ENCODE assay signal across 8 mouse cellular contexts in the genomic region with DNA sequence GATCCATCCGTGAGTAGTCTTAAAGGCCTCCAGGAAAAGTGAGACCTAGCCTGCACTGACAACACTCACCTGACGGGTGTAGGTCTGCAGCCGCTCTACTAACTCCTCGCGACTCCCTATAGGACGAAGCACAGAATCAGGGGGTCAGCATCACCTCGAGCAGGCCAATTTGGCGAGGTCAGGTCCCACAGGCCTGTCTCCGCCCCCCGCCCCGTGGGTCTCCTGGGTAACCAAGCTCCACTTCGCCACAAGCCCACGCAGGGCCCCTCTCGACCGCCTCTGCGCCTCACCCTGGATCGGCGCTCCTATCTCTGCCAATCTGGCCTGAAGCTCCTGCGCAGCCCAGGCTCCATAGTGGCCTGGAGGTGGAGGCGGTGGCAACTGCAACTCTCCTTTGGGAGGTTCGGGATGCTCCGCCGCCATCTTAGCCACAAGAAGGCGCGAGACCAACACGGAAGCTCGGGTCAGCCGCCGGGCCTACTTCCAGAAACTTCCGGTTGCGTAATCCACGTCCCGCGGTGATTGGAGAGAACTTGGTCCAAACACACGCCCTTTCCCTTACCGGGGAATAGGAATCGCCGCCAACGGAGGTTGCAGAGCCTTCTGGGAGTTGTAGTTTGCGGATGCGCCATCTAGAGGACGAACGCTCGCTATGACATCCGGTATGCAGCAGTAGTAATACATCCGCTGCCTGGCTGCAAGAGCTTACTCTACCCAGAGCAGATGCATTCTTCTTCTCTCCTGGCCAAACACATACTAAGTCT. TPM values are rescaled to one million over a fixed set of nuclear protein-coding genes. Genes with fewer than 3 reads are reported as not detected.
A peak's percentile ranks its signal among the peaks of the same experiment; 100 is the strongest.
DNase-seq lines count a peak whose midpoint lies in the region; ATAC-seq and TF ChIP-seq lines count a peak whose summit lies in the region.

Gene Sf3b2, minus strand, starts transcription at position 484 of the 764 bp plus-strand sequence.

- peak; percentile 100 for DNase-seq in CH12.LX (ENCODE audit: extremely low read depth)
- DNase-seq in c-Kit-positive CD71-positive TER-119-negative erythroid progenitor cells, embryonic 14.5 days (ENCODE audit: low read depth): peak; percentile 99
- DNase-seq in forebrain, embryonic 11.5 days (ENCODE audit: low spot score): peak; percentile 98
- DNase-seq in kidney, postnatal 36 days: peak; percentile 98 to 99
- peak; percentile 100 for DNase-seq in telencephalon, adult 2 months (ENCODE audit: low read depth, low spot score)

- H3K4me3 ChIP-seq in CH12.LX (replicated peaks in 1 of 3; ENCODE audit: low read depth in 2 of 3, low read length in 2 of 3, poor library complexity in 1 of 3): peak within 1 kb of the TSS; percentile 65 to 95 (median 78)
- H3K4me3 ChIP-seq in forebrain, embryonic 11.5 days (ENCODE audit: low read depth, low read length): peak within 1 kb of the TSS; percentile 88
- peak within 1 kb of the TSS; percentile 83 for H3K4me3 ChIP-seq in heart, embryonic 16.5 days (ENCODE audit: low read length)
- peak within 1 kb of the TSS; percentile 83 for H3K4me3 ChIP-seq in liver, embryonic 15.5 days (replicated peaks)
- peak within 1 kb of the TSS; percentile 89 for H3K4me3 ChIP-seq in neural tube, embryonic 12.5 days

- peak within 1 kb of the TSS; percentile 93 for H3K4me2 ChIP-seq in CH12.LX (ENCODE audit: insufficient read depth, low read depth, poor library complexity, severe bottlenecking)
- H3K4me2 ChIP-seq in forebrain, embryonic 11.5 days (ENCODE audit: low read depth, low read length, severe bottlenecking): peak within 1 kb of the TSS; percentile 68
- peak within 1 kb of the TSS; percentile 85 for H3K4me2 ChIP-seq in heart, embryonic 16.5 days (ENCODE audit: low read depth, low read length)
- H3K4me2 ChIP-seq in liver, embryonic 15.5 days: peak within 1 kb of the TSS; percentile 85
- H3K4me2 ChIP-seq in neural tube, embryonic 12.5 days (replicated peaks): peak within 1 kb of the TSS; percentile 88

- peak; percentile 95 for TF ChIP-seq POLR2A in CH12.LX (IDR thresholded peaks at IDR 0.05; ENCODE audit: low read depth, low read length)

- peak within 1 kb of the TSS; percentile 92 for H3K9ac ChIP-seq in CH12.LX (ENCODE audit: insufficient read depth, low read depth)
- peak within 1 kb of the TSS; percentile 89 for H3K9ac ChIP-seq in forebrain, embryonic 11.5 days (ENCODE audit: low read length)
- peak within 1 kb of the TSS; percentile 91 for H3K9ac ChIP-seq in heart, embryonic 16.5 days (ENCODE audit: low read length)
- H3K9ac ChIP-seq in liver, embryonic 15.5 days: peak within 1 kb of the TSS; percentile 74
- peak within 1 kb of the TSS; percentile 86 for H3K9ac ChIP-seq in neural tube, embryonic 12.5 days

- H3K36me3 ChIP-seq in CH12.LX (replicated peaks in 1 of 2; ENCODE audit: control insufficient read depth in 1 of 2, insufficient read depth in 1 of 2, low read length in 1 of 2): peaks cover 27 to 37% of the 10 kb centered on the region in 2 experiments
- peaks cover 14% of the 10 kb centered on the region for H3K36me3 ChIP-seq in forebrain, embryonic 11.5 days (ENCODE audit: control insufficient read depth, insufficient read depth, low read length)
- peaks cover 19% of the 10 kb centered on the region for H3K36me3 ChIP-seq in heart, embryonic 16.5 days (ENCODE audit: control insufficient read depth, insufficient read depth)
- peaks cover 36% of the 10 kb centered on the region for H3K36me3 ChIP-seq in liver, embryonic 15.5 days (replicated peaks)
- H3K36me3 ChIP-seq in neural tube, embryonic 12.5 days: peaks cover 34% of the 10 kb centered on the region

- H3K27me3 ChIP-seq in CH12.LX (replicated peaks): peaks cover 2% of the 10 kb centered on the region
- no peaks in the 10 kb centered on the region for H3K27me3 ChIP-seq in forebrain, embryonic 11.5 days (ENCODE audit: control insufficient read depth, insufficient read depth, low read length)
- no peaks in the 10 kb centered on the region for H3K27me3 ChIP-seq in heart, embryonic 16.5 days (ENCODE audit: control insufficient read depth, insufficient read depth, low read length)
- H3K27me3 ChIP-seq in liver, embryonic 15.5 days: peaks cover 33% of the 10 kb centered on the region
- no peaks in the 10 kb centered on the region for H3K27me3 ChIP-seq in neural tube, embryonic 12.5 days (replicated peaks)

- H3K9me3 ChIP-seq in CH12.LX (replicated peaks; ENCODE audit: low read length): no peaks in the 10 kb centered on the region
- H3K9me3 ChIP-seq in forebrain, embryonic 11.5 days (ENCODE audit: control insufficient read depth, low read length): no peaks in the 10 kb centered on the region
- no peaks in the 10 kb centered on the region for H3K9me3 ChIP-seq in heart, embryonic 16.5 days (replicated peaks; ENCODE audit: control insufficient read depth, low read length)
- no peaks in the 10 kb centered on the region for H3K9me3 ChIP-seq in liver, embryonic 15.5 days (replicated peaks)
- H3K9me3 ChIP-seq in neural tube, embryonic 12.5 days: no peaks in the 10 kb centered on the region

- TF ChIP-seq RAD21 in CH12.LX (IDR thresholded peaks at IDR 0.05; ENCODE audit: low read depth, low read length): no peak; the same call in 1 of the 2 replicates

- peaks cover 3 to 29% of the 10 kb centered on the region in 2 experiments for H3K4me1 ChIP-seq in CH12.LX (ENCODE audit: control insufficient read depth in 1 of 2, insufficient read depth in 2 of 2)
- peaks cover 8% of the 10 kb centered on the region for H3K4me1 ChIP-seq in forebrain, embryonic 11.5 days (replicated peaks; ENCODE audit: control insufficient read depth, insufficient read depth, low read length)
- peaks cover 21% of the 10 kb centered on the region for H3K4me1 ChIP-seq in heart, embryonic 16.5 days (ENCODE audit: control insufficient read depth, insufficient read depth, low read length)
- peaks cover 23% of the 10 kb centered on the region for H3K4me1 ChIP-seq in liver, embryonic 15.5 days (replicated peaks)
- peaks cover 25% of the 10 kb centered on the region for H3K4me1 ChIP-seq in neural tube, embryonic 12.5 days

- peak; percentile 38 to 90; a peak in 3 of 4 replicates for TF ChIP-seq CTCF in CH12.LX (conservative IDR thresholded peaks at IDR 0.05 in 1 of 2, IDR thresholded peaks at IDR 0.05 in 1 of 2; ENCODE audit: low read depth in 2 of 2, low read length in 2 of 2)

- in situ Hi-C loops in CH12.LX (cut with MboI; ENCODE audit: low pct_ligation_motif_present, low pct_unique_long_range_greater_than_20kb, low sequenced_read_pairs): no loop called here

- H3K27ac ChIP-seq in CH12.LX (ENCODE audit: insufficient read depth, low read depth): peak within 1 kb of the TSS; percentile 80
- peak within 1 kb of the TSS; percentile 81 for H3K27ac ChIP-seq in forebrain, embryonic 11.5 days (ENCODE audit: low read depth, low read length)
- peak within 1 kb of the TSS; percentile 86 for H3K27ac ChIP-seq in heart, embryonic 16.5 days (ENCODE audit: low read length)
- H3K27ac ChIP-seq in liver, embryonic 15.5 days (replicated peaks): peak within 1 kb of the TSS; percentile 78
- peak within 1 kb of the TSS; percentile 62; the same call in 1 of the 2 replicates for H3K27ac ChIP-seq in neural tube, embryonic 12.5 days

- no peak for TF ChIP-seq EP300 in CH12.LX (IDR thresholded peaks at IDR 0.05; ENCODE audit: low read length)

- dilution Hi-C loops in CH12.LX (cut with MboI; ENCODE audit: extremely low pct_ligation_motif_present, extremely low pct_unique_long_range_greater_than_20kb, low sequenced_read_pairs): no loop called here

- under 1% methylated on average over 46 of the region's 46 CpGs for WGBS in forebrain, embryonic 11.5 days
- under 1% methylated on average over 46 of the region's 46 CpGs for WGBS in heart, embryonic 16.5 days
- under 1% methylated on average over 46 of the region's 46 CpGs for WGBS in liver, embryonic 15.5 days (ENCODE audit: insufficient replicate concordance)
- under 1% methylated on average over 46 of the region's 46 CpGs for WGBS in neural tube, embryonic 12.5 days

- H3K79me2 ChIP-seq in CH12.LX (replicated peaks; ENCODE audit: control insufficient read depth, extremely low read depth, insufficient read depth, poor library complexity, severe bottlenecking): peaks cover 30% of the 10 kb centered on the region

- peak; percentile 93 for ATAC-seq in forebrain, embryonic 11.5 days (replicated peaks; ENCODE audit: low FRiP score)
- ATAC-seq in heart, embryonic 16.5 days (replicated peaks; ENCODE audit: extremely low read depth, insufficient read depth, low FRiP score): peak; percentile 96
- peak; percentile 95 for ATAC-seq in liver, embryonic 15.5 days (ENCODE audit: insufficient read depth)
- ATAC-seq in neural tube, embryonic 12.5 days (ENCODE audit: low FRiP score, low read depth): peak; percentile 93

TF ChIP-seq in CH12.LX, 34 proteins besides CTCF, POLR2A, EP300 and RAD21 (continues in another document):
- TF ChIP-seq SMC3 (IDR thresholded peaks at IDR 0.05; ENCODE audit: low read depth, low read length) (no peak), MAZ (IDR thresholded peaks at IDR 0.05; ENCODE audit: low read depth, low read length) (peak; percentile 78), GABPA (IDR thresholded peaks at IDR 0.05; ENCODE audit: insufficient replicate concordance, low read depth, low read length) (peak; percentile 95; the same call in 1 of the 2 replicates), TBP (conservative IDR thresholded peaks at IDR 0.05; ENCODE audit: low read depth, low read length) (peak; percentile 92), CHD1 (IDR thresholded peaks at IDR 0.05; ENCODE audit: low read depth, low read length) (no peak), JUND (conservative IDR thresholded peaks at IDR 0.05; ENCODE audit: low read depth, low read length) (peak; percentile 53; the same call in 1 of the 2 replicates), NRF1 (IDR thresholded peaks at IDR 0.05; ENCODE audit: low read depth, low read length) (peak; percentile 56), USF1 (IDR thresholded peaks at IDR 0.05; ENCODE audit: low read depth, low read length) (no peak; the same call in 1 of the 2 replicates), ZMIZ1 (IDR thresholded peaks at IDR 0.05; ENCODE audit: low read depth, low read length) (peak; percentile 85; the same call in 1 of the 2 replicates), MXI1 (IDR thresholded peaks at IDR 0.05; ENCODE audit: low read depth, low read length) (peak; percentile 49; the same call in 1 of the 2 replicates), MAFK (IDR thresholded peaks at IDR 0.05; ENCODE audit: insufficient replicate concordance, low read length) (no peak), PAX5 (IDR thresholded peaks at IDR 0.05; ENCODE audit: low read length) (no peak), CHD2 (IDR thresholded peaks at IDR 0.05; ENCODE audit: low read length) (peak; percentile 96)

RNA-seq across cellular contexts. Expression of gene Sf3b2, which starts in this region (rescaled TPM):
- total RNA-seq in CH12.LX (2012; rRNA removed): 191 and 195 TPM in 2 replicates
- total RNA-seq in CH12.LX (2014; rRNA removed): 155 and 161 TPM in 2 replicates
- 238 and 279 TPM in 2 replicates for polyA plus RNA-seq in CH12.LX (2012; ENCODE audit: insufficient read length, low read depth)
- 418 and 450 TPM in 2 replicates for polyA plus RNA-seq in forebrain, embryonic 11.5 days (2014; fragmentation: Nextera tagmentation; extraction: Ambion mirVana)
- polyA plus RNA-seq in heart, embryonic 16.5 days (2015; fragmentation: Nextera tagmentation; extraction: Ambion mirVana): 210 and 211 TPM in 2 replicates
- polyA plus RNA-seq in liver, embryonic 15.5 days (2015; fragmentation: Nextera tagmentation; extraction: Ambion mirVana): 113 and 114 TPM in 2 replicates
- 351 and 381 TPM in 2 replicates for polyA plus RNA-seq in neural tube, embryonic 12.5 days (2016; fragmentation: Nextera tagmentation; extraction: Ambion mirVana)

Comparison
In these comparisons a context has a peak if more than half of its experiments do, and no peak if none do; other contexts are left out.
1. Peak in every context shown above with its lines: DNase-seq, ATAC-seq, H3K4me3 ChIP-seq and H3K27ac ChIP-seq.